Mouse (Mus musculus) forebrain, embryonic 16.5 days (tissue): Measurements from ENCODE around the gene Zfp740. TPM values are rescaled to one million over a fixed set of nuclear protein-coding genes. Genes with fewer than 3 reads are reported as not detected.

Experiments used
- ATAC-seq: fragments of 200-750 bp; cut with Nextera tagmentation; 2 replicates; pipeline ENCODE4 v1.8.0; 2017; ENCODE audit warnings: mild to moderate bottlenecking, moderate library complexity
- H3K27ac ChIP-seq: fragments of 300-500 bp; sonication (generic); 2 replicates; pipeline ENCODE4 v1.5.1; 2014; ENCODE audit warnings: low read length, control low read depth
- H3K27me3 ChIP-seq: fragments of 300-500 bp; sonication (generic); replicated peaks from 2 replicates; pipeline ENCODE4 v1.6.1; 2014; ENCODE audit warnings: low read length; ENCODE audit not compliant: control insufficient read depth, insufficient read depth
- H3K36me3 ChIP-seq: fragments of 300-500 bp; sonication (generic); 2 replicates; pipeline ENCODE4 v1.6.1; 2014; ENCODE audit not compliant: control insufficient read depth, insufficient read depth
- H3K4me1 ChIP-seq: fragments of 300-500 bp; sonication (generic); replicated peaks from 2 replicates; pipeline ENCODE4 v1.6.1; 2014; ENCODE audit warnings: low read length; ENCODE audit not compliant: control insufficient read depth, insufficient read depth
- H3K4me2 ChIP-seq: fragments of 300-500 bp; sonication (generic); 2 replicates; pipeline ENCODE4 v1.6.1; 2014; ENCODE audit warnings: mild to moderate bottlenecking, low read length, control low read depth
- H3K4me3 ChIP-seq: fragments of 300-500 bp; sonication (generic); replicated peaks from 2 replicates; pipeline ENCODE4 v1.5.1; 2014; ENCODE audit warnings: mild to moderate bottlenecking, low read length, control low read depth
- H3K9ac ChIP-seq: fragments of 300-500 bp; sonication (generic); replicated peaks from 2 replicates; pipeline ENCODE4 v1.6.1; 2014; ENCODE audit warnings: low read depth, low read length, control low read depth
- H3K9me3 ChIP-seq: fragments of 300-500 bp; sonication (generic); 2 replicates; pipeline ENCODE4 v1.6.1; 2016; ENCODE audit warnings: low read length; ENCODE audit not compliant: control insufficient read depth
- WGBS: fragments of 180-500 bp; shearing (Covaris S2); extraction: QIAGEN DNeasy Blood & Tissue Kit; methylation state at CpG from one replicate; pipeline ENCODE4 v1.1.7; 2014; 5-methylcytosine and 5-hydroxymethylcytosine counted together
- polyA plus RNA-seq: library from polyadenylated mRNA; unstranded; fragments of >200 nt; fragmentation: Nextera tagmentation; extraction: Ambion mirVana; gene quantifications from 2 replicates; pipeline ENCODE4 v1.2.1, GENCODE M21; 2015

Zfp740 gene
- polyA plus RNA-seq, 1 experiment from 2014 or later = 84.6 TPM

- Histone ChIP-seq H3K36me3 (no peaks in the 10 kb centered on the region), H3K4me2 (no peak overlapping the region), H3K9ac (no peak overlapping the region), H3K27me3 (no peaks in the 10 kb centered on the region), H3K9me3 (no peaks in the 10 kb centered on the region), H3K4me1 (no peaks in the 10 kb centered on the region), H3K4me3 (no peak overlapping the region), H3K27ac (no peak overlapping the region)
- ATAC-seq = no peak
- WGBS = 87% methylated on average over 3 of the region's 3 CpGs
Observed at GRCm38 (mm10) chr15:102173581-102173980, 29.5 kb upstream of the Zfp740 start.

- no peak overlapping the region for H3K4me3 ChIP-seq
- no peak overlapping the region for H3K27ac ChIP-seq
- no peak for ATAC-seq
- no peaks in the 10 kb centered on the region for H3K36me3 ChIP-seq
- no peak overlapping the region for H3K4me2 ChIP-seq
- H3K9me3 ChIP-seq = no peaks in the 10 kb centered on the region
- H3K9ac ChIP-seq = no peak overlapping the region
- no peaks in the 10 kb centered on the region for H3K4me1 ChIP-seq
- no peaks in the 10 kb centered on the region for H3K27me3 ChIP-seq
- WGBS = 89% methylated on average over 16 of the region's 16 CpGs
Observed at GRCm38 (mm10) chr15:102175736-102176319, 27.2 kb upstream of the Zfp740 start.

DNA sequence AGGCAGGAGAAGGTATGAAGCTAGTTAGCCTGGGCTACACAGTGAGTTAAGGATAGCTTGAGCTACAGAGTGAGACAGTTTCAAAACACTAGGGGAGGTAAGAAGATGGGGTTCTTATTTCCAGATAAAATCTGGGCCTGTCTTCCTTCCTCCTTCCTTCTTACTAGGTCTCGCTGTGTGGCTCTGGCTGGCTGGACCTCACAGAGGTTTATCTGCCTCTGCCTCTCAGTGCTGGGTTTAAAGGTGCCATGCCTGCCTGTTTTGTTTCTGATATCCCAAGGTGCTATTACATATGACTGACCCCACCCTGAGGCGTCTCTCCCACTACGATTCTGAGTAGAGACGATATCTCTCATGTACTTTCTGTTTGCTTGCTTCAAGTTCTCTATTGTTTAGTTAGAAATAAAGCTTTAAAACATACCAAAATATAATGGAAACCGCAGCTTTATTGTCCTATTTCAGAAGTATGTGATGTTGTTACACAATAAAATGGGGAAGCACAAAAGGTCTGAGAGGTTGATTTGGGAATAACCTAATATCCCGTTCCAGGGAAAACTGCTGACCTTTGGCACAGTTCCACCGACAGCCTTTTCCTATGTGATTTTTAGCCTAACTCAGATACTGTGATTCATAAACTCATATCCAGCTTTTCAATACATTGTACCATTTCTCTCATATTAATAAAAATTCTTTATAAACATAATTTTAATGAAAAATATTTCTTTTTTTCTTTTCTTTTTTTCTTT is 26.3 kb upstream of the Zfp740 start:
- ATAC-seq = no peak
- 89% methylated on average over 7 of the region's 7 CpGs for WGBS
- Histone ChIP-seq H3K27me3 (no peaks in the 10 kb centered on the region), H3K4me2 (no peak overlapping the region), H3K27ac (no peak overlapping the region), H3K4me3 (no peak overlapping the region), H3K9me3 (no peaks in the 10 kb centered on the region), H3K4me1 (no peaks in the 10 kb centered on the region), H3K36me3 (no peaks in the 10 kb centered on the region), H3K9ac (no peak overlapping the region)

GRCm38 (mm10) chr15:102177417-102177816 is 25.6 kb upstream of the Zfp740 start:
- no peaks in the 10 kb centered on the region for H3K27me3 ChIP-seq
- WGBS = 89% methylated on average over 8 of the region's 8 CpGs
- ATAC-seq = no peak

GRCm38 (mm10) chr15:102178279-102178678 is 24.8 kb upstream of the Zfp740 start:
- Histone ChIP-seq H3K9me3 (no peaks in the 10 kb centered on the region), H3K9ac (no peak overlapping the region), H3K4me2 (no peak overlapping the region), H3K27me3 (no peaks in the 10 kb centered on the region), H3K4me3 (no peak overlapping the region), H3K4me1 (no peaks in the 10 kb centered on the region), H3K27ac (no peak overlapping the region), H3K36me3 (no peaks in the 10 kb centered on the region)
- no peak for ATAC-seq
- WGBS = 14% methylated on average over 6 of the region's 6 CpGs

More at GRCm38 (mm10) chr15:102177417-102177816, 25.6 kb upstream of the Zfp740 start:
- H3K9me3 ChIP-seq = no peaks in the 10 kb centered on the region
- H3K4me1 ChIP-seq = no peaks in the 10 kb centered on the region
- no peak overlapping the region for H3K4me2 ChIP-seq
- H3K4me3 ChIP-seq = no peak overlapping the region
- H3K9ac ChIP-seq = no peak overlapping the region
- no peak overlapping the region for H3K27ac ChIP-seq
- H3K36me3 ChIP-seq = no peaks in the 10 kb centered on the region

GRCm38 (mm10) chr15:102179106-102179505 is 23.9 kb upstream of the Zfp740 start:
- no peak for ATAC-seq
- no peak overlapping the region for H3K27ac ChIP-seq
- H3K36me3 ChIP-seq = no peaks in the 10 kb centered on the region
- no peaks in the 10 kb centered on the region for H3K9me3 ChIP-seq
- WGBS = 79% methylated on average over 9 of the region's 9 CpGs
- H3K4me3 ChIP-seq = no peak overlapping the region
- no peaks in the 10 kb centered on the region for H3K4me1 ChIP-seq
- no peak overlapping the region for H3K4me2 ChIP-seq
- H3K27me3 ChIP-seq = no peaks in the 10 kb centered on the region
- no peak overlapping the region for H3K9ac ChIP-seq

DNA sequence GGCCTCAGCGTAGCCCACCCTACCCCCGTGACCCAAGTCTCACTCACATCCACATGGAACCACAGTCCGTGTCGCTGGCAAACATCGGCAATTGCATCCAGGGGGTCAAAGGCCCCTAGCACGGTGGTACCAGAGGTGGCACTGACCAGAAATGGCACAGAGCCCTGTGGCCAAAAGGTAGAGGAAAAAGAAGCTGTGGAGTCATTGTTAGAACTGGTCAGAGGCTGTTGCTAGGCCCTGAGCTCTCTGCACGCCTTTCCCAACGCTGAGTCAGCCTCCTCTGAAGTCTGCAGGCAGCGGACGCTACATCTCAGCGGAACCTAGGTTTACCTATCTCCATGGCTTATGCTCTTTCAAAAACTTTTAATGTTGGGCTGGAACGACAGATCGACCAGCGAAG is 23.1 kb upstream of the Zfp740 start:
- no peak overlapping the region for H3K4me2 ChIP-seq
- no peak for ATAC-seq
- WGBS = 90% methylated on average over 14 of the region's 14 CpGs

GRCm38 (mm10) chr15:102183076-102183475 is 20.0 kb upstream of the Zfp740 start:
- Histone ChIP-seq H3K36me3 (no peaks in the 10 kb centered on the region), H3K9me3 (no peaks in the 10 kb centered on the region), H3K4me2 (no peak overlapping the region), H3K27me3 (no peaks in the 10 kb centered on the region), H3K4me1 (no peaks in the 10 kb centered on the region), H3K27ac (no peak overlapping the region), H3K9ac (no peak overlapping the region), H3K4me3 (no peak overlapping the region)
- 89% methylated on average over 3 of the region's 3 CpGs for WGBS
- ATAC-seq = no peak

More for the DNA sequence above, 23.1 kb upstream of the Zfp740 start:
- H3K27ac ChIP-seq = no peak overlapping the region
- H3K9me3 ChIP-seq = no peaks in the 10 kb centered on the region
- no peak overlapping the region for H3K9ac ChIP-seq
- H3K27me3 ChIP-seq = no peaks in the 10 kb centered on the region
- H3K36me3 ChIP-seq = no peaks in the 10 kb centered on the region
- no peaks in the 10 kb centered on the region for H3K4me1 ChIP-seq
- no peak overlapping the region for H3K4me3 ChIP-seq

DNA sequence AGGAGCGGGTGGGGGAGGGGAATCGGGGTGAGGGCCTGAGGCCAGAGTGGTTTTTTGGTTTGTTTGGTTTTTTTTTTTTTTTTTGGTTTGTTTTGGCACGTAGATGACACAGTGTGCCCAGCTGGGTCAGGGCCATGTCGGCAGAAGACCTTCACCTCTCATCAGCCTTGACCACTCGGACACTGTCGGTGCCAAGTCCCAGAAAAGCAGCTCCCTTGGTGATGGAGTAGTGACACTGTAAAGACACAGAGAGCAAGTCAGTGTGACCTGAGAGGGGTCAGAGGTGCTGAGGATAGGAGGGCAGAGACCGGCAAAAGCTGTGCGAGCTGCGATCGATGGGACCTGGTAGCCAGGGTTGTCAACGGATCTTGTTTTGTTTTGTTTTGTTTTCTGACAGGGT is 16.8 kb upstream of the Zfp740 start:
- Histone ChIP-seq H3K4me3 (no peak overlapping the region), H3K4me2 (no peak overlapping the region), H3K9me3 (no peaks in the 10 kb centered on the region), H3K27me3 (no peaks in the 10 kb centered on the region), H3K9ac (no peak overlapping the region), H3K36me3 (no peaks in the 10 kb centered on the region), H3K4me1 (no peaks in the 10 kb centered on the region), H3K27ac (no peak overlapping the region)
- no peak for ATAC-seq
- WGBS = 88% methylated on average over 11 of the region's 11 CpGs
